Mouse (Mus musculus) ovary, postnatal 14 days (tissue): Measurements from ENCODE around the gene Cd55b.
"Not testable (repeated sequence)": the region's sequence is repeated elsewhere in the genome, so short reads cannot be mapped to it uniquely, and the experiment has no call there.

Experiments
- DNase-seq: peaks from one replicate; pipeline ENCODE4 v3.0.0; 2022; ENCODE audit warnings: low spot score

Gene Cd55b

DNA sequence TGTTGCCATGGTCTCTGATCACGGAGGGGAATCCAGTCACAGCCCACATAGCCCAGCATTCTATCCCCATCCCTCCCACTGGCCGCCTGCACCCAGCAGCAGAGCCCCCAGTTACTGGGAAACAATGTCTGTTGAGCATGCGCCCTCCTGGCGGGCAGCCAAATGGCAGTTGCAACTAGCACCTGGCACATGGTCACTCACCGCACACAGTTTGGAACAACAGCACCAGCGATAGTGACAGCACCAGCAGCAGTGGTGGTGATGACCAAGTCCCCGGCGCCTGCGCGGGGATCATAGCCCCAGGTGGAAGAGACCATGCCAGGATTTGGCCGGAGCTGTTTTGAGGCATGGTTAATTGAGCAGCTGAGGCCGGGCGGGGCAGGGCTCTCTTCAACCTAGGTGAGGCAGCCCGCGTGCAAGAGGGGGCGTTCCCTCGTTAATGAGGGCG lies at the start of gene Cd55b:
Gene Cd55b (minus strand): TSS at position 346 of the 448 bp plus-strand sequence.
- DNase-seq: peak; percentile 37

GRCm38 (mm10) chr1:130470074-130470473 lies 47.3 kb upstream of the Cd55b start:
- no peak for DNase-seq

GRCm38 (mm10) chr1:130467453-130467852 lies 44.6 kb upstream of the Cd55b start:
- no peak for DNase-seq

- no peak for DNase-seq
These were observed 41.4 kb upstream of the Cd55b start for GRCm38 (mm10) chr1:130464173-130464572.

DNA sequence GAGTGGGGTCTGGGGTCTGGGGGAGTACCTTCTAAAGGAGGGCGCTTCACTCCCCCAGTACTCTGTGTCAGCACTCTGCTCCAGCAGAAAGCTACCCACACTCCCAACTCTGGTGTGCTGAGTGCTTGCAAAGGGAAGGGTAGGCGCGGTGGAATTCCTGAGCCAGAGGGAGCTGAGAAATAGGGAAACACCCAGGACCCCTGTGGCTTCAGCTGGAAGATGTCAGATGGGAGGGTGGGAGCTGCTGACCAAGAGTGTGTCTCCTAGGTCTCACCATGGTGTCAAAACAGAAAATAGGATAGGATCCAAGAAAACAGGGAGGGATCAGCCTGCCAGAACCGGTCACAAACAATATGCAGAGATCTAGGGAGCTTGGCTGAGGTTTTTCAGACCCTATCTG lies 40.1 kb upstream of the Cd55b start:
- no peak for DNase-seq

DNA sequence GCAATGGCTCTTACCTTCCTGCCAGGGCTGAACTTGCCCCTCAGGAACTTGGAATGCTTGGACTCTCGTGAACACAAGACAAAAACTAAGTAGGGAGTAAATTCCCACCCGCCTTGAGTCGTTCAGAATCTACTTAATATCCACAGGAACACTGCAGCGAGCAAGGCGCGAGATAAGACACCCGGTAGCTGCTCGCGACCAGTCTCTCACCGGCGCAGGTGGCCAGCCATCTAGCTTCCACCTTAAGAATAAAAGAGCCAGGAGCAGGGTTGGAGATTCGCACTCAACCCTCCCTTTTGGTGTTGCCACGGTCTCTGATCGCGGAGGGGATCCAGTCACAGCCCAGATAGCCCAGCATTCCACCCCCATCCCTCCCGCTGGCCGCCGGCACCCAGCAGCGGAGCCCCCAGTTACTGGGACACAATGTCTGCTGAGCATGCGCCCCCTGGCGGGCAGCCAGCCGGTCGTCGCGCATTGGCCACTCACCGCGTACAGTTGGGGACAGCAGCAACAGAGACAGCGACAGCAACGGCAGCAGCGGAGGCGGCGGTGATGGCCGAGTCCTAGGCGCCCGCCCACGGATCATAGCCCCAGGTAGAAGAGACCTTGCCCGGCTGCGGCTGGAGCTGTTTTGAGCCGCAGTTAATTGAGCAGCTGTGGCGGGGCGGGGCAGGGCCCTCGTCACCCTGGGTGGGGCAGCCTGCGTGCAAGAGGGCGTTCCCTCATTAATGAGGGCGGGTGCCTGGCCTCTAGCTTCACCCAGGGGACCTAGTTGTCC lies 39.5 kb upstream of the Cd55b start, which contains the start of gene Cd55:
Gene Cd55 (minus strand): TSS at position 661 of the 778 bp plus-strand sequence.
- peak; percentile 73 for DNase-seq

DNA sequence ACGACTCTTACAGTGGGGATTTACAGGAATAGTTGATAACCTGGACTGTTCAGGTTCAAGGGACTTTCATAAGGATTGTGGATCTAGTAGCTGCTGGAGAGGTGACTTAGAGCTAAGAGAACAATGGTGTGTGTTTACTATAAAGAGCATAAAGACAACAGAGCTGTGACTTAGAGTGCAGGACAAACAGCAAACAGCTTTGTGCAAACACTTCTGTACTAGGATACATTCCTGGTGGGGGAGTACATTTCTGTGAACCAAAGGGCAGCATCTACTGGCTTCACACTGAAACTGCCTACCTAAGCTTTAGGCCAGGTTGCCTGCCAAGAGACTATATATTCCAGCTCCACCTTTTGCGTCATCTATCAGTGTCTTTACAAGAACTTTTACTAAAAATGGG lies 32.3 kb upstream of the Cd55b start:
- no peak for DNase-seq

DNA sequence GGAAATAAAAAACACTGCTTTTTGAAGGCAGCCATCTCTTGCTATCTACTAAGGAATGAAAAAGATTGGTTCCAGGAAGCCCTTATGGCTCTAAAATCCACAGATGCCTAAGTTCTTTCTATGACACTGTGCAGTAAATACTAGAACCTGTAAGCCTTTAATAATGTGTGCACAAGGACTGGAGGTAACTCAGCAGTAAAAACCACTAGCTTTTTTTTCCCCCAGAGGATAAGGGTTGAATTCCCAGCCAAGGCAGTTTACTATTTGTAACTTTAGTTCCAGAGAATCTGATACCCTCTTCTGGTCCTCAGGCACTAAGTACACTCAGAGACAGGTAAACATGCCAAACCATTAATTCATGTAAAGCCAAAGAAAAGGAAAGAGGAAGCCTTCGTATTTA lies 20.1 kb upstream of the Cd55b start:
- DNase-seq: not testable (repeated sequence)

DNA sequence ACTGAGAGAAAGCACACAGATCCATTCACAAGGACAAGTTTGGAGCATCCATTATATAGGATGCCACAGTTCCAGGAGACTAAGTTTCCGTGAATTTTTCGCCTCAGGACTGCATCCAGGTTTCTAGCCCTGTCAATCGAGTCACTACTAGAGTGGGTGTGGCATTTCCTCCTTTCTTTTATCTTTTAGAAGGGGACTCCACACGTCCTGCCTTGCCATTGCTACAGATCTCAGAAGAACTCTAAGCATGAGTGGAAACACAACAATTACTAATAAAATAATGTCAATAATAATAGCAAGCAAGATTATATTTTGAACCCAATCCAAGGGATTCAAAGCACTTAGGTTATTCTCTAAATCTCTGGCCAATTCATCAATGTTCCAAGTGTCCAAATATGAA lies 8.1 kb upstream of the Cd55b start:
- DNase-seq: no peak

GRCm38 (mm10) chr1:130428667-130429066 lies 5.9 kb upstream of the Cd55b start:
- DNase-seq: not testable (repeated sequence)

DNA sequence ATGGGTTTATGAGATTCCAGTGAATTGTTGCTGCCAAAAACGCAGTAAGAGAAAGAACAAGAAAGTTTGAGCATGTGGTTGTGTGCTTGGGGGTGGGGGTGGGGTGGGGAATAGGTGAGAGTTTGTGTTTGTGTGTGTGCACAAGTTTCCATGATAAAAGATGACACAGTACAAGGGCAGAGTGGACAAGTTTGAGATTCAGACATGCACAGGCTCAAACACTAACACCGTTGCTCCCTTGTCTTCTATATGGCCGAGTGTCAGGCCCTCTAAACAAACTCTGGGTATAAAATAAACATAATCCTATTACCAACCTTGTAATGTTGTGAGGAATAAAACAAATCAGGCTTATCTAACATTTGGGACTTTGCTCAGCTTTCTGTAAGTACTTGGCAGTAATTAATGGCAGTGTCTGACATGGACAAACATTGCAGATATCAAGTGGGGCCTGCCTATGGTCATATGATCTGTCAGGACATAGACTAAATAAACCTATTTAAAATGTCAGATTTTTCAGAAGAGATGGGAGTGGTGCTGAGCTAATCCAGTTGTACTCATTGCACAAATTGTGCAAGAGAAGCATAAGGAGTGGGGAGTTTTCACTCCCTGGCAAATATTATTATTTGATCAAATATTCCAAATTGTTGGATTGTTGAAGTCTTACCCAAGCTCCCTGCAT lies 4.5 kb upstream of the Cd55b start:
- not testable (repeated sequence) for DNase-seq

DNA sequence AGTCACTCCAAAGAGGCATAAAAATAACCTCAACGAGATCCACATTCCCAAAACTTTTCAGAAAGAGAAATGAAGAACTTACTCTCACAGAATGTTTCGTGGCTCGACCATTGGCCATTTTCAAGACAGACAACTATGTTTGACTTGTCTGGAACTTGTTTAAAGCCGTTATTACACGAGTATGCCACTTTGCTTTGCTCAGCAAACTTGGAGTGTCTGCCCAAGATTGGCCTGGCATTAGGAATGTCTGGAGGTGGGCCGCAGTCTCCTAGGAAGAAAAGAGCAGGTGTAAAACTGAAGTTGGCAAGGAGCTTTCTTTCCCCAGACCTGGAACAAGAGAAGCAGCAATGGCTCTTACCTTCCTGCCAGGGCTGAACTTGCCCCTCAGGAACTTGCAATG lies 776 bp downstream of the Cd55b start:
- DNase-seq: not testable (repeated sequence)

GRCm38 (mm10) chr1:130397109-130397508 lies 25.7 kb downstream of the Cd55b start:
- DNase-seq: not testable (repeated sequence)

- not testable (repeated sequence) for DNase-seq
These were observed 35.5 kb downstream of the Cd55b start for GRCm38 (mm10) chr1:130387282-130387681.

DNA sequence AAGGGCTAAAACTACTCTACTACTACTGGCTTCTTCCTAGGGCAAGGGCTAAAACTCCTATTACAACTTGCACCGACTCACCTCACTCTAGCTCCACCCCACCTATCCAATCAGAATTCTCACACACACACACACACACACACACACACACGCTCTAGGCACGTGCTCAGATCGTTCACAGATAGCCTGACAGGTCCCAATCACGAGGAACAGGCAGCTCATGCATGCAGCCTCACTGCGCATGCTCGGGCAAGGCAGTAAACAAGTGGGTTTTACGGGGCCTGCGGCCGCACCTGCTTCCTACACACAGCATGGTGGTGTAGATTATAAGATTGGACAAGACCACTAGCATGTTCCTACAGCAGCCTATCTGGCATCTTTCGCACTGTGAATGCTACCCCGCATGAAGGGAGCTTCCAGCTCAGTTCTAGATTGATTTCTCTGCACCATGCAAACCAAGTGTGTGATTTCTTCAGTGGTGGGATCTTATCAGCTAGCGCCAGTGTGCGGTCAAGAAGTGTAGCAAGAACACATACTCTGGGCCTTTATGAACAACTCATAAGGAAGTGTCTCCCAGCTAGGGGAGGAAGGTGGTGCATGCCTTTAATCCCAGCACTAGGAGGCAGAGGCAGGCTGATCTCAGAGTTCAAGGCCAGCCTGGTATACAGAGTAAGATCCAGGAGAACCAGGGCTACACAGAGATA lies 44.9 kb downstream of the Cd55b start:
- no peak for DNase-seq

DNA sequence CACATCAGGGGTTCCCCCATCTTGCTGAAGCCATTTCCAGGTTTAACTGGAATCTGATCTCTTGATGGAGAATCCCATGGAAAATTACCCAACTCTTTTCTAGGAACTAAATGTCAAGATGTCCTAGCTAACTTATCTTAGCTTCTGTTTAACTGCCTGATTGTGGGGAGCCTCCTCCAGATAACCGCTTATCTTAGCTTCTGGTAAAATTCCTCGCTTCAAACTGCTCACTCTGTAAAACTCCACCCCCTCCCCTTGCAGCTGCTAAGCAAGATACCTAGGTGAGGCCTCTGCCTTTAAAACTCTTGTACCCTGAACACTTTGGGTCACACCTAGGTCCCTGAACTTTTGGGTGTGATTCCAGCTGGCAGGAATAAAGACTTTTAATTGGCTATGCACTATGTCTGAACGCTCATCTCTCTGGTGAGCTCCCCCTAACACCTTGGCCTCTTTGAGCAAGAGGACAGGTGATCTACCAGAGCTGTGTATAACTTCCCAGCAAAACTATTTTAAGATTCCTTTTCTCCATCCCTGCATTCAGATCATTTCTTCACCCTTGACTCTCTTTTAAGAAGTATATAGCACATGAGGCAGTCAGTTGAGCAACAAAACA lies 48.5 kb downstream of the Cd55b start:
- no peak for DNase-seq

DNA sequence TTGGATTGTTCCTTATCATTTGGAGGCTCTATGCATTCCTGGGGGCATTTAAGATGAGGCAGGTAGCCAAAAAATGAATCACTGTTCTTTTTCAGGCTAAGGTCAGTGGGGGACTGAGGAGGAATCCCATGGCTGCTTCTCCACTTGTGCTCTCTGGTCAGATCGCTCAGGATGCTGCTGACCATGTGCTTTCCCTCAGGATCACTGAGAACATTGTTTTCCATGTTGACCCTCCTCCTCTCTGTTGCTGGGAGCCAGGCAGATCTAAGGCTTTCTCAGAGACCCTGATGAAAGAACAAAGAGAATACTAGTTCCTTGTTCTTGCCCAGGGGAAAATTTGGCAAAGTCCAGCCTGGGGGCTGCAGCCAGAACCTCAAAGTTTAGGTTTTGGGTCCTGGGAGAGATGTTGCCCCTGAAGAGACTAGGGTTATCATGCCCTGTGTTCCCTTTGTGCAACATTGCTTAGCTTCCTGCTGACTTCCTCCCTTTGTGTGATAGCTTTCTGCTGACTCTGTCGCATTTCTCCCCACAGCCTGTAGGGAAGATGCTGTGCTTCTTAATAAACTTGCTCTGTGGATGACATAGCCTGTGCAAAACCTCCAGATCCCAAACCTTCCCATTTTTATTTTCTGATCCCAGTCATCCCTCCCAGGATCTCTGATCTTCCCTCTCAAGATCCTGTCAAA lies 49.3 kb downstream of the Cd55b start:
- DNase-seq: no peak

DNA sequence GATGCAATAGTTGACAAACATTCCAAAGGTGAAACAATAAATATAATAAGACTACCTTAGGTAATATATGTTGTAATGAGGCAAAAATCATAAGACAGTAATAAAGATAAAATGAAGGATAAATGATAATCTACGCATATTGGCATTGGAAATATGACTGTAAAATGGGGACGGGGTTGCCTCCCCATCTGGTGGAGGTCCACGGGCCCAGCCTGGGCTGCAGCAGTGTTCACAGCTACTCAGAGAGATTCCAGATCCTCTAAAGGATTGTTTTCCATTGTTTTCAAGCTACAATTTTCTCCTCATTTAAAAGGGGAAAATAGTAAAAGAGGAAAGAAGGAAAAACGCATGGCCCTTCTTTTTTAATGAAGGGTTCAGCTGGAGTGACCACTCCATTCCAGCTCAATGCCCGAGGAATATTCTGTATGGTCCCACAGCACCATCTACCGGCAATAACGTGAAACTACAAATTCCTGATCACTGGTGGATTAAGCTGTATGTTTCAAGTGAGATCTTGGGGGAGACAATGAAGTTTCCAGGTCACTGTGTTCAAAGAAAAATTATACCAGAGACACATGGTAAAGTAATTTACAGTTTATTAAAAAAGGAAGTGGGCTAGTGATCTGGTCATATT lies 50.8 kb downstream of the Cd55b start:
- DNase-seq: peak; percentile 54

GRCm38 (mm10) chr1:130371291-130371690 lies 51.5 kb downstream of the Cd55b start:
- DNase-seq: no peak

GRCm38 (mm10) chr1:130350077-130350635 lies 72.7 kb downstream of the Cd55b start:
- peak; percentile 23 for DNase-seq

DNA sequence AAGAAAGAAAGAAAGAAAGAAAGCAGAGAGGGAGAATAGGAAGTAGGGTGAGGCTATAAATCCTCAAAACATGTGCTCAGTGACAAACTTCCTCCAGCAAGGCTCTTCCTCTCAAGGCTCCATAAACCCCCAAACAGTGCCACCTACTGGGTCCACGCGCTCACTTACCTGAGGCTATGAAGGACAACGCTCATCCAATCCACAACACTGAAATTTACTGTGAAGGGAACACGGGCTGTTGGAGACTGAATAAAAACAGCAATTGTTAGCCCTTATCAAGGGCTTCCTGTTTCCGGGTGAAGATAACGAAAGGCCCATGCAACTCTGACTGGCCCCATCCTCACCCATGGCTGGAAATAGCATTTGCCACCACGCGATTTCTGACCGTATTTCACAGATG lies 80.4 kb downstream of the Cd55b start:
- no peak for DNase-seq
